Mouse (Mus musculus) thymus, adult 2 months (tissue): Measurements from ENCODE around the gene Dync2li1.

Experiments used
- CTCF ChIP-seq: fragments of 200-500 bp; IDR thresholded peaks from 2 replicates; pipeline ENCODE4 v1.5.1; 2012; ENCODE audit warnings: mild to moderate bottlenecking, control low read depth, low read length, moderate library complexity, borderline replicate concordance; ENCODE audit not compliant: control insufficient read depth, poor library complexity, insufficient read depth; ENCODE audit errors: extremely low read depth
- POLR2A ChIP-seq: fragments of 200-500 bp; IDR thresholded peaks from 2 replicates; pipeline ENCODE4 v1.6.1; 2012; ENCODE audit warnings: mild to moderate bottlenecking, low read length, control low read depth, moderate library complexity; ENCODE audit not compliant: control insufficient read depth, poor library complexity, insufficient read depth; ENCODE audit errors: extremely low read depth

- no peak for TF ChIP-seq CTCF
- TF ChIP-seq POLR2A: no peak
Observed at GRCm38 (mm10) chr17:84622028-84622427, 4.3 kb upstream of the Dync2li1 start.
